Mouse (Mus musculus): ENCODE results near the gene Fam102a. TPM values are rescaled to one million over a fixed set of nuclear protein-coding genes. Genes with fewer than 3 reads are reported as not detected.
A peak's percentile ranks its signal among the peaks of the same experiment; 100 is the strongest.

Fam102a gene
- total RNA-seq, 1 experiment: 11.6 TPM

DNA sequence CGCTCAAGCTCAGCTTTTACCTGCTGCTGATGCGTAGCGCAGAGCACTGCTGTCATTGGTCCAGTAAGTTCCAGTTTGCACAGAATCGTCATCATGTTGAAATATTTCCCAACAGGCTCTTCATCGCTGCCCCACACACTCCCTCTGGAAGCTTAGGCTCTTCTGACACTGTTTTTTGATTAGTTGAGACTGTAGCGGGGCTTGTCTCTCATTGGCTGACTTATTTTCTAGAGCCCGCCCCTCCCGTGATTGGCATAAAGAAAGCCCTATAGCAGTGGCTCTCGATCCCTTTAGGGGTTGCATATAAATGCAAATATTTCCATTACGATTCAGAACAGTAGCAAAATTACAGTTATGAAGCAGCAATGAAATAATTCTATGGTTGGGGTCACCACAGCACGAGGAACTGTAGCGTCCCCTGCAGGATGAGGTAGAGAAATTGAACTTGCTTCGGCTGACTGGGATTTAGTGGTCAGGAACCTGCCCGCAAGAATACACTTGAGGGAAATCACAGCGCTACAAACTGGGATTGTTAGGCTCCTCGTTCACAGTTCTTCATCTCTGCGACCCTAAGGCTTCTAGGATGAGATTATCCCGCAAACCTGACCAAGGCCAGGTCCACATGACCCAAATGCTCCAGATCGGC is 46.4 kb downstream of the Fam102a start:
- no peaks in the 10 kb centered on the region for H3K9me3 ChIP-seq (ENCODE audit: control insufficient read depth, insufficient read depth, low read depth, low read length)
- H3K4me1 ChIP-seq (ENCODE audit: control insufficient read depth in 2 of 2, insufficient read depth in 2 of 2, low read length in 2 of 2, poor library complexity in 1 of 2): peaks cover 2 to 3% of the 10 kb centered on the region in 2 experiments; a peak in 3 of 4 replicates
- TF ChIP-seq CHD2 (IDR thresholded peaks at IDR 0.05; ENCODE audit: low read depth, low read length): peak; percentile 83
- no peak for TF ChIP-seq MAFK (IDR thresholded peaks at IDR 0.05; ENCODE audit: insufficient read depth, low read depth, low read length)
- H3K27ac ChIP-seq (ENCODE audit: insufficient read depth, low read depth, low read length, poor library complexity, severe bottlenecking): no peak overlapping the region
- no peak overlapping the region for H3K9ac ChIP-seq (ENCODE audit: insufficient read depth, low read depth, low read length, poor library complexity, severe bottlenecking)
- H3K36me3 ChIP-seq (ENCODE audit: control insufficient read depth, insufficient read depth, low read length, poor library complexity, severe bottlenecking): no peaks in the 10 kb centered on the region
- peak; percentile 60 for DNase-seq (ENCODE audit: low read depth, low spot score)
- peak overlapping the region in 1 of 2 experiments; percentile 35; a peak in 2 of 4 replicates for H3K4me3 ChIP-seq (ENCODE audit: insufficient read depth in 1 of 2, low read depth in 1 of 2, low read length in 2 of 2, poor library complexity in 1 of 2, severe bottlenecking in 1 of 2)
- in situ Hi-C loops (cut with MboI; ENCODE audit: low sequenced_read_pairs in 2 of 2, unreplicated experiment in 2 of 2): no loop called here

DNA sequence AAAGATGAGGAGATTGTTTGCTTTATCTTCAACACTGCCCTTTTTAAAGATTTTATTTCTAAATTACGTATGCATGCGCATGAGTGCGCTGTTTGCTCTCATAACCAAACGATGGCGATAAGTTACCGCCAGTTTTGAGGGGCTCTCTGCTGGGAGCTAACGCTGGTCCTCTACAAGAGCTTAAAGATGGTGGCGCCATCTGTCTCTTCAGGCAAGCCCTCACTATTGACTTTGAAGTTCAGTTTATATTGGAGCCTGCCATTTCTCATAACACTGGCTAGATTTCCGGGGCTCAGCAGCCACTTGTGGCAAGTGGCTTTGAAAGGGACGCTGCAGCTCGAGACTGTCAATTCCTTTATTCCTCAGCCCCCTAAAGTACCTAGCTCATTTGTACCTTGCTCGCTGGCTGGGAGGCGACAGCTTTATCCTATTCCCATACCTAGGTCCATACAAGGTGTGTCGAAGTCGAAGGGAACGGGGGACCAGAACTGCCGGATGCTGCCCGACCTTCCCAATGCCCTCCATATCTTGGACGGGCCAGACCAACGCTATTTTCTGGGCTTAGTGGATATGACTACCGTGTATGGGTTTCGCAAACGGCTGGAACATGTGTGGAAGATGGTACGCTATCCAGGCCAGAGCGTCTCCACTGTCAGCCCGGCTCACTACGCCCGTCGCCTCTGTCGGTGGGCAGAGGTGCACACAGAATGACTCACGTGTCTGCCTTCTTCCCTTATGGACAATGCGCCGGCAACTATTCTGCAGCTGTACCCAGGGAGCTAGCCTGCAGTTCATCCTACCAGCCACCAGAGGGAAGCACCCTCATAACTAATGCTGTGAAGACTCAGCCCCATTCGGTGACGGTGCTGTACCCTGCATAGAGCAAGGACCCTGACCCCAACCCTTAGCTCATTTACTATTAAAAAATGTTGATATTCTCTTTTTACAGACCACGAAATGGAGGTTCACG is 48.0 kb downstream of the Fam102a start:
- Histone ChIP-seq H3K9ac (ENCODE audit: insufficient read depth, low read depth, low read length, poor library complexity, severe bottlenecking) (peak overlapping the region; percentile 22; the same call in 1 of the 2 replicates), H3K9me3 (ENCODE audit: control insufficient read depth, insufficient read depth, low read depth, low read length) (no peaks in the 10 kb centered on the region), H3K27ac (ENCODE audit: insufficient read depth, low read depth, low read length, poor library complexity, severe bottlenecking) (no peak overlapping the region), H3K4me3 (ENCODE audit: insufficient read depth in 1 of 2, low read depth in 1 of 2, low read length in 2 of 2, poor library complexity in 1 of 2, severe bottlenecking in 1 of 2) (peak overlapping the region; percentile 26 to 30), H3K4me1 (ENCODE audit: control insufficient read depth in 2 of 2, insufficient read depth in 2 of 2, low read length in 2 of 2, poor library complexity in 1 of 2) (peaks cover 3 to 7% of the 10 kb centered on the region in 2 experiments; a peak in 3 of 4 replicates), H3K36me3 (ENCODE audit: control insufficient read depth, insufficient read depth, low read length, poor library complexity, severe bottlenecking) (no peaks in the 10 kb centered on the region)
- DNase-seq (ENCODE audit: low read depth, low spot score): peak; percentile 83
- in situ Hi-C loops (cut with MboI; ENCODE audit: low sequenced_read_pairs in 2 of 2, unreplicated experiment in 2 of 2): no loop called here
- TF ChIP-seq ZC3H11A (IDR thresholded peaks at IDR 0.05; ENCODE audit: borderline replicate concordance, low read depth, low read length): peak; percentile 57; the same call in 1 of the 2 replicates
- no peak for TF ChIP-seq HCFC1 (IDR thresholded peaks at IDR 0.05; ENCODE audit: borderline replicate concordance, insufficient read depth, low read length)

DNA sequence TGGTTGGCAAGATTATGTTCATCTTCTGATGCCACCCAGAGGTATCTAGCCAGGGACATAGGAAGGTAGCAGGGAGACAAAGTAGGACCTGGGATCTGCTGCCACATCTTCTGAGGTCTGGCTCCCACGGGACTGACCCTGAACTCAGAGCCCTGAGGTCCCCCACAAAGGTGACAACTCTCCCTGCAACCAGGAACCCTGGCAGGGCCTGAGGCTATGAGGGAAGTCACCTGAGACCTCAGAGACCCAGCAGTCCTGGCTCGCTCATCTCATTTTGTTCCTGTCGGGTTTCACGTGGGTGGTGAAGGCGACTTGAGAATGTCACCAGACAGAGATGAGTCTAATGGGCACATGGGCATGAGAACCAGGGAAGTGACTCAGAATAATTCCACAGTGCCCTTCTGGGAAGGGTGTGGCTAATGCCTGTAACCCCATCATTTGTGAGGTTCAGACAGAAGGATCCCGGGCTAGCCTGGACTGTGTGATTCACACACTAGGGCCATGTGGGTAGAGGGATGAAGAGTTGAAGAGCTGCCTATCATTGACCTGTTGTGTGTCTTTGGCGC is 50.1 kb downstream of the Fam102a start:
- DNase-seq (ENCODE audit: low read depth, low spot score): no peak
- Histone ChIP-seq H3K9me3 (ENCODE audit: control insufficient read depth, insufficient read depth, low read depth, low read length) (no peaks in the 10 kb centered on the region), H3K36me3 (ENCODE audit: control insufficient read depth, insufficient read depth, low read length, poor library complexity, severe bottlenecking) (no peaks in the 10 kb centered on the region), H3K9ac (ENCODE audit: insufficient read depth, low read depth, low read length, poor library complexity, severe bottlenecking) (no peak overlapping the region), H3K4me3 (ENCODE audit: insufficient read depth in 1 of 2, low read depth in 1 of 2, low read length in 2 of 2, poor library complexity in 1 of 2, severe bottlenecking in 1 of 2) (no peak overlapping the region), H3K27ac (ENCODE audit: insufficient read depth, low read depth, low read length, poor library complexity, severe bottlenecking) (no peak overlapping the region), H3K4me1 (ENCODE audit: control insufficient read depth in 2 of 2, insufficient read depth in 2 of 2, low read length in 2 of 2, poor library complexity in 1 of 2) (peaks cover 3 to 7% of the 10 kb centered on the region in 2 experiments; a peak in 3 of 4 replicates)
- TF ChIP-seq MAFK (IDR thresholded peaks at IDR 0.05; ENCODE audit: insufficient read depth, low read depth, low read length) (no peak), CHD2 (IDR thresholded peaks at IDR 0.05; ENCODE audit: low read depth, low read length) (no peak), ZNF384 (IDR thresholded peaks at IDR 0.05; ENCODE audit: low read depth, low read length) (no peak), ZC3H11A (IDR thresholded peaks at IDR 0.05; ENCODE audit: borderline replicate concordance, low read depth, low read length) (no peak), HCFC1 (IDR thresholded peaks at IDR 0.05; ENCODE audit: borderline replicate concordance, insufficient read depth, low read length) (no peak)
- in situ Hi-C loops (cut with MboI; ENCODE audit: low sequenced_read_pairs in 2 of 2, unreplicated experiment in 2 of 2): no loop called here

DNA sequence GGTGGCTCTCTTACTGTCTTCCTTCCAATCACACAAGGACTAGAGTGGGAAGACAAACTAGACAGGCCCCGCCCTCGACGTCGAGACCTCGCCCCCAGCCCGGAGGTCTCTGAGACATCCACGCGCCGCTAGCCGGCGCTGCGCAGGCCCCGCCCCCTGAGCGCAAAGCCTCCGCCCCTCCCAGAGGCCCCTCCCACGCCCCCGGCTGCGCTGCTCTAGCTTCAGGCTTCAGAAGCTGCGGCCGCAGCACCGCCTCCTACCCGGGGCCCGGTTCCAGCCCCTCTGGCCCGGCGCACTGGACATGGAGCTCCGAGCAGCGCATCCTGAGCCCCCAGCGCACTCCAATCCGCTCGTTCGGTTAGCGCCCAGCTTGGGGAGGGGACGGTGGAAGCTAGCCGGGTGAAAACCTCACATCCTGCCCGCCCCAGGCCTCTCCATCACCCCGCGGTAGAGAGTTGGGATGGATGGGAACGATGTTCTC is 51.8 kb downstream of the Fam102a start, which contains the start of gene St6galnac4:
TSS of gene St6galnac4 (plus strand) at position 225 of the 481 bp plus-strand sequence.
- no peak within 1 kb of the TSS for H3K27ac ChIP-seq (ENCODE audit: insufficient read depth, low read depth, low read length, poor library complexity, severe bottlenecking)
- DNase-seq (ENCODE audit: low read depth, low spot score): peak; percentile 94
- H3K9ac ChIP-seq (ENCODE audit: insufficient read depth, low read depth, low read length, poor library complexity, severe bottlenecking): peak within 1 kb of the TSS; percentile 80
- peak within 1 kb of the TSS; percentile 75 to 81 for H3K4me3 ChIP-seq (ENCODE audit: insufficient read depth in 1 of 2, low read depth in 1 of 2, low read length in 2 of 2, poor library complexity in 1 of 2, severe bottlenecking in 1 of 2)
- TF ChIP-seq HCFC1 (IDR thresholded peaks at IDR 0.05; ENCODE audit: borderline replicate concordance, insufficient read depth, low read length) (0 out of 2 replicates have a peak, but pooled peaks have one; percentile 43), ZC3H11A (IDR thresholded peaks at IDR 0.05; ENCODE audit: borderline replicate concordance, low read depth, low read length) (no peak)
- H3K9me3 ChIP-seq (ENCODE audit: control insufficient read depth, insufficient read depth, low read depth, low read length): no peaks in the 10 kb centered on the region
- in situ Hi-C loops (cut with MboI; ENCODE audit: low sequenced_read_pairs in 2 of 2, unreplicated experiment in 2 of 2): no loop called here
- H3K36me3 ChIP-seq (ENCODE audit: control insufficient read depth, insufficient read depth, low read length, poor library complexity, severe bottlenecking): no peaks in the 10 kb centered on the region
- H3K4me1 ChIP-seq (ENCODE audit: control insufficient read depth in 2 of 2, insufficient read depth in 2 of 2, low read length in 2 of 2, poor library complexity in 1 of 2): peaks cover 3 to 7% of the 10 kb centered on the region in 2 experiments; a peak in 3 of 4 replicates
